Mouse (Mus musculus) mesoderm, embryonic 11.5 days (tissue): ENCODE data around the gene Wnt11.
A peak's percentile ranks its signal among the peaks of the same experiment; 100 is the strongest.

ENCODE experiments used
- DNase-seq: peaks from one replicate; pipeline ENCODE4 v3.0.0-alpha.2; 2012; ENCODE audit warnings: low read depth, low spot score

Wnt11 gene

DNA sequence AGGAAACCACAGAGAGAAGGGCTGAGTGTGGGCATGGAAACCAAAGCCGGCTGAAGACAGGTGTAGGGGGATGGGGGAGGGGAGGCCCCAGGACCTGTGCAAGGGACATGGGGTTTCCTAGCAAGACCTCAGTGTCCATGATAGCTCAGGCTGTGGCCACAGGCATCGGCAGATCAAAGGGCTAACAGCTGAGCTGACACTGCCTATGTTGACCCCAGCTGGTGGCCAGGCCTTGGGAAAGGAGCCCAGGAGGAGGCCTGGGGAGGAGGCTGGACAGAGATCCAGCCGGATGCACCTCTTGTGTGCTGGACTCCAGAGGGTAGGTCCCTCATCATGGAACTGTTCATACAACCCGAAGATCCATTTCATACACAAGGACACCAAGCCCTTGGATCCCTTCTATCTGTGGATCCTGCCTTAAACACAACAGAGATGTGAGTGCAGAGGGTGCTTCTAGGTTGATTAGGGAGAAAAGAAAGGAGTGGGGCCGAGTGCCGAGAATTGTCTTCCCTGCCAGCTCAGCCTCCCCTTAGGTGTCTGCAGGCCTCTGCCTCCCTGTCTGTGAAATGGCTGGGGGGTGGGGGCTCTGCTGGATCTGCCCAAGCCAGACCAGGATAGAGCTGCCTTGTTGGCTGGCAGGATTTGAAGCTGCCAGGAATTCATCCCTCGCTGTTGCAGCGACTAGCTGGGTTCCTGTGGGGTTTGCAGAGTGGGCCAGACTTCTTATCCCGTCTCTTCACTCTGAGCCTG, 29.2 kb downstream of the Wnt11 start:
- DNase-seq, result no peak

GRCm38 (mm10) chr7:98867053-98867793, 32.3 kb downstream of the Wnt11 start:
- no peak for DNase-seq

GRCm38 (mm10) chr7:98867794-98868150, 32.9 kb downstream of the Wnt11 start:
- no peak for DNase-seq

DNA sequence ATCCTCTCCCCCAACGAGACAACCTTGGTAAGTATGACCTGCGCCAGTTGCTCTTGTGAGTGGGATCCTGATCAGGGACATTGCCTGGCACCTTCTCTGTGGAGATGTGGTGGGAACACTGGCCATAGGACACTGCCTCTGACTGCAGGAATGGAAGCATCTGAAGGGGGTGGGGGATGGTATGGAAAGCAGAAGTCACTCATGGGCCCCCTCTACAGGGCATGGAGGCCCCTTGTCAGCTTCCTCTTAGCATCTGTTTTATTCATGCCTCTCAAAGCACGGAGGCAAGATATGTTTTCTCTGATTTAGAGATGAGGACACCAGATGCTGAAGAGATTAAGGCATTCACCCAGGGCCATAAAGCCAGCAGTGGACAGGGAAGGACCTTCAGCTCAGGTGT, 34.2 kb downstream of the Wnt11 start:
- no peak for DNase-seq

DNA sequence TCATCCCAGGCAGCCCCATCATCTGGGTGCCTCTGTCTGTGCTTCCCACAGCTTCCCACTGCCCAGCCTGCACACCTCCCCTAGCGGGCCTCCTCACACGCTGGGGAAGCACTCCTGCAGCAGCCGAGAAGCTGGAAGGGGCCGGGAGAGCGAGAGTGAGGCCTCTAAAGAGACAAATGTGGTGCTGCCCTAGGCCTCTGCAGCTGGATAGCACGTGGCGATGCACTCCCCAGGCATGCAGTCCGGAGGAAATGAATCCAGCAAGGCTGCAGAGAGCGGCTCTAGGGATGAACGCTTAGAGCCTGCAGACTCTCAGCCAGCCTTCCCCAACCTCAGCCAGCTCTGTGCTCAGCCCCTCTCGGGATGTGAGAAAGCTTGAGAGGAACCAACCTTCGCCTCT, 35.9 kb downstream of the Wnt11 start:
- DNase-seq, result peak; percentile 54

DNA sequence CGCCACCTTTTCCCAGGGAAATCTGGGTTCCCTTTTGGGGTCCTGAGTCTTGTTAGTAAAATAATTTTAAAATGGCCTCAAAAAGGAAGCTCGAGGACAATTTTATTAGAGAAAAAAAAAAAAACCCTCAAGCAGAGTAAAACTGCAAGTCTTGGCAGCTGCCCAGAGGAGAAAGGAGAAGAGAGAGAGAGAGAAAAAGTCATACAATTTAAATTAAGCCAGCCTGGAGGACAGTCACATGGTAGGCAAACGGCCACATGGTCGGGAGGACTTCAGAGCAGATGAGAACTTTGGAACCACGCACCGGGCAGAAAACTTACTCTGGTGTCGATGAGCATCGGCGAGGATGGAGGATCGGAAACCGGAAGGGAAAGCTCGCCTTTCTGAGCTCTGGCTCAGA, 37.0 kb downstream of the Wnt11 start:
- no peak for DNase-seq

- no peak for DNase-seq
Measured at GRCm38 (mm10) chr7:98873316-98873715, 38.4 kb downstream of the Wnt11 start.

- no peak for DNase-seq
Measured at GRCm38 (mm10) chr7:98874411-98874951, 39.6 kb downstream of the Wnt11 start.

- DNase-seq, result no peak
Measured at GRCm38 (mm10) chr7:98875390-98875990, 40.6 kb downstream of the Wnt11 start.

GRCm38 (mm10) chr7:98876119-98876518, 41.2 kb downstream of the Wnt11 start:
- no peak for DNase-seq

- no peak for DNase-seq
Measured at GRCm38 (mm10) chr7:98879176-98879575, 44.3 kb downstream of the Wnt11 start.

- DNase-seq, result no peak
Measured at GRCm38 (mm10) chr7:98881887-98882286, 47.0 kb downstream of the Wnt11 start.

- DNase-seq, result peak; percentile 54
Measured at GRCm38 (mm10) chr7:98887811-98888261, 52.9 kb downstream of the Wnt11 start.

- DNase-seq, result peak; percentile 71
Measured at GRCm38 (mm10) chr7:98888810-98889209, 53.9 kb downstream of the Wnt11 start.

- DNase-seq, result peak; percentile 68
Measured at GRCm38 (mm10) chr7:98889211-98889610, 54.3 kb downstream of the Wnt11 start.

GRCm38 (mm10) chr7:98893144-98893543, 58.2 kb downstream of the Wnt11 start:
- no peak for DNase-seq

DNA sequence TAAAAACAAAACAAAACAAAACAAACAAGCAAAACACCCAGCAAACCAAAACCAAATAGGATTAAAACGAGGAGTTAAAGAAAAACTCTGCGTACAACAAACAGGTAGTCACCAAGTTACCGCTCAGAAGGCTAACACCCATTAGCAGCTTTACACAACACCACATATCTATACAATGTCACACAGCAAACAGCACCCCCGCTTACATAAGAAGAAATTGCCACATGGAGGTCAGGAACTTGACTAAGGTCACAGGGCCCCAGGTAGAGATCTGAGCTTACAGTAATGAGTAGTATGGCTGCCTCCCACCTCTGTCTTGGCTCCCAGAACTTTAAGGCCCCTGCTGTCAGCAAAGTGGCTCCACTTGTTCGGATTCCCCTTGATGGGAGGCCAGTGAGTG, 59.4 kb downstream of the Wnt11 start:
- DNase-seq, result no peak

DNA sequence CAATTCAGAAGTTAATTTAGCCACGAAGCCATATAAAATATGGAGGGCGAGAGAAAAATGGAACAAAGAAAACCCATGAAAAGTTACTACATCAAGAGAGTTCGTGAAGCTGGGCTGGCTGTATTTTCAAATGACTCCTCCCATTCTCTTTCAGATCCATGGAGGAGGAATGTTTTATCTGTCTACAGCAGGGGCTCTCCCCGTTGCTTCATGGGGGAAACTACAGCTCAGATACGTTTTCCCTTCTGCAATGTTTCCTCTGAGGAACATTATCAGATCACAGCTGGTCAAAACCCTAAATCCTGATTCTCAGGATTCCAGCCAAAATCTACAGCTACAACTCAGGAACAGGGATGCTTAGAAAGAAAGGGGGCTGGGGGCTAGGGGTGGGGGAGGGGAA, 59.9 kb downstream of the Wnt11 start:
- no peak for DNase-seq

DNA sequence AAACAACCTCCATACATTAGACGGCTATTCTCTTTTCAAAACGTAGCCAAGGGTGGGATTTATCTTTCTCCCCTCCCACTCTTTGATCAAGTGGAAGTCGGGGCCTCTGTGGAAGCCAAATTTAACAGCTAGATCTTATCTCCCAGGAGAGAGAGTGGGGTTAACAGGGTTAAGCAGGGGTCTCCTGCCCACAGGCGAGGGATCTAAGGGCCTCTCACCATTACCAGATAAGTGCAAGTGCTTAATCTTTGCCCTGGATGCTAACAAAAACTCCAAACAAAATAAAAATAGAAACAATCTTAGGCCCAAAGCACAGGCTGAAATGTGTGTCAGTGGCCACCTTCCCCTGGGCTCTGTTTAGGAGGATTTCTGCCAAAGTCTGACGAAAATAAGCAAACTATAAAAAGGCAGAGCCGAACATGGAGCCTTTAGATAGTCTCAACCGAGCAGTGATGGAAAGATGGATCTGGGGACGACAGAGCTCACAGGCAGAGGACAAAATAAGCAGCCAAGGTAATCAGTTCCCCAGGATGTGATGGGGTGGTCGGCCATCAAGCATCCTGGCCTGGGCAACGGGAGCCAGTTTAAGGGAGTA, 60.7 kb downstream of the Wnt11 start:
- no peak for DNase-seq

DNA sequence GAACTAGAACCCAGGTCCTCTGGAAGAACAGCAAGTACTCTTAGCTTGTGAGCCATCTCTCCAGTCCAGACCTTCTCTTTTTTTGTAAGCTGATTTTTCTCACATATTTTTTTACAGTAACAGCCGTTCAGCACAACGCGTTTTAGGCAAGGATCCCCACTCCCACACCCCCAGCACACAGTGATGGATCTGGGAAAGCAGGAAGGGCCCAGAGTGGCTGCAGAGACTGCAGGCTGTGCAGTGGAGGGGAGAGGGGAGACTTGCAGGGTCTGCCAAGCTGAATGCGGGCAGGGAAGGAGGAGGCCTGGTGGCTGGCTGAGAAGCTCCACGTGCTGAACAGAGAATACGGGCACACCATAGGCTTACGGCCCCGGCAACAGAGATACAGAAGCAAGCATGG, 62.4 kb downstream of the Wnt11 start:
- no peak for DNase-seq

GRCm38 (mm10) chr7:98899815-98900214, 64.9 kb downstream of the Wnt11 start:
- DNase-seq, result peak; percentile 23

- no peak for DNase-seq
Measured at GRCm38 (mm10) chr7:98901120-98901519, 66.2 kb downstream of the Wnt11 start.
